Mouse (Mus musculus) cerebellum, adult 9-10 months (tissue): ENCODE measurements at regions not wholly inside any gene's neighbourhood (a gene's known extent, or its start where the extent isn't known, plus 50 kb on each side); places are given as distances from the start of the nearest gene placed in this dataset.

ENCODE experiments used
- DNase-seq: peaks from one replicate; pipeline ENCODE4 v3.0.0; 2022

- peak; percentile 47 for DNase-seq
Measured at GRCm38 (mm10) chr1:66099562-66100444, 75.3 kb upstream of the Map2 start.

- DNase-seq = no peak
Measured at GRCm38 (mm10) chr1:66101419-66101818, 73.7 kb upstream of the Map2 start.

GRCm38 (mm10) chr1:66104493-66104892 lies 70.6 kb upstream of the Map2 start:
- DNase-seq = peak; percentile 34

- no peak for DNase-seq
Measured at GRCm38 (mm10) chr1:66105206-66105605, 69.9 kb upstream of the Map2 start.

- no peak for DNase-seq
Measured at GRCm38 (mm10) chr1:66108051-66108450, 67.0 kb upstream of the Map2 start.

- DNase-seq = no peak
Measured at GRCm38 (mm10) chr1:66113916-66114315, 61.2 kb upstream of the Map2 start.

- DNase-seq = peak; percentile 33
Measured at GRCm38 (mm10) chr1:66115330-66115729, 59.7 kb upstream of the Map2 start.
